13 mouse cellular contexts compared by ENCODE assay signal in genomic region chr9:85893681-85894080, GRCm38 (mm10). TPM values are rescaled to one million over a fixed set of nuclear protein-coding genes. Genes with fewer than 3 reads are reported as not detected.
A peak's percentile ranks its signal among the peaks of the same experiment; 100 is the strongest.
DNase-seq lines count a peak whose midpoint lies in the region; ATAC-seq lines count a peak whose summit lies in the region.
"Had no signal": no experiment of that assay in that cellular context is flagged by ENCODE, and none has a peak within 500 bp of the region (broad histone marks: within the 10 kb centered on the region; RNA-seq: fewer than 3 reads in every experiment).

No protein-coding gene starts in this region.

- DNase-seq in adrenal gland, adult 2 months, result peak; percentile 21
- DNase-seq in adrenal gland, adult 8-10 months, result no peak
- peak; percentile 8 to 19 for DNase-seq in left cerebral cortex, postnatal 25 days (ENCODE audit: low spot score in 2 of 2)
- no peak for DNase-seq in left cerebral cortex, adult 11 months (ENCODE audit: low spot score)
- DNase-seq in 3T3-L1 (ENCODE audit: low read depth, low spot score), result peak; percentile 4
- DNase-seq in layer of hippocampus, adult 9-11 months, result peak; percentile 25
- DNase-seq in c-Kit-positive CD71-positive TER-119-positive erythroid progenitor cells, embryonic 14.5 days (ENCODE audit: low spot score), result no peak
- DNase-seq: cerebellum, adult 9-11 months; heart, postnatal 14 days; kidney, adult 2 months had no signal

- no peak for ATAC-seq in granulocyte monocyte progenitor cell, adult 5-6 weeks (replicated peaks; ENCODE audit: poor library complexity, severe bottlenecking)
- ATAC-seq: midbrain, embryonic 16.5 days had no signal

- intact Hi-C loops in left cerebral cortex, postnatal 25 days (cut with DNase I), result no loop called here

RNA-seq across cellular contexts. Expression of gene Tpbg, which starts 51.5 kb away (rescaled TPM):
- 1 to 10 TPM; 1.0 to 1.7 TPM for total RNA-seq in adrenal gland, adult 2 months (2021)
- polyA plus RNA-seq in adrenal gland, adult 2 months (2012; rRNA removed), result 1.9 and 2.4 TPM in 2 replicates
- 1 to 10 TPM; 1.1 to 2.3 (median 1.9) TPM for total RNA-seq in adrenal gland, adult 8-10 months (2022)
- 10 to 100 TPM; 23.8 to 27.1 TPM for total RNA-seq in left cerebral cortex, postnatal 25 days (2021)
- total RNA-seq in granulocyte monocyte progenitor cell, adult 5-6 weeks (2014; fragmentation: Nextera tagmentation), result not detected in 2 replicates
- not detected in 2 replicates for total RNA-seq in granulocyte monocyte progenitor cell, adult 5-6 weeks (2017)
- total RNA-seq: megakaryocyte progenitor cell, adult 5-6 weeks had no signal

Comparison
In these comparisons a context has a peak if more than half of its experiments do, and no peak if none do; other contexts are left out.
1. DNase-seq: peak in adrenal gland, adult 2 months (single experiment), left cerebral cortex, postnatal 25 days (2 of 2), 3T3-L1 (single experiment) and layer of hippocampus, adult 9-11 months (single experiment); none in adrenal gland, adult 8-10 months (single experiment), left cerebral cortex, adult 11 months (single experiment) and c-Kit-positive CD71-positive TER-119-positive erythroid progenitor cells, embryonic 14.5 days (single experiment).
2. RNA of gene Tpbg, which starts 51.5 kb away (total RNA-seq): 23.8 to 27.1 TPM in left cerebral cortex, postnatal 25 days; 1.1 to 2.3 TPM in adrenal gland, adult 8-10 months, 1.0 to 1.7 TPM in adrenal gland, adult 2 months and not detected in granulocyte monocyte progenitor cell, adult 5-6 weeks; every median in the first group is over 4 times any median in the second.